Mouse (Mus musculus) intestine, embryonic 14.5 days (tissue): ENCODE data around the gene Gm11985. TPM values are rescaled to one million over a fixed set of nuclear protein-coding genes. Genes with fewer than 3 reads are reported as not detected.
A peak's percentile ranks its signal among the peaks of the same experiment; 100 is the strongest.

ENCODE experiments used
- ATAC-seq: fragments of 200-750 bp; cut with Nextera tagmentation; replicated peaks from 2 replicates; pipeline ENCODE4 v1.8.0; 2017; ENCODE audit warnings: low read depth, moderate number of reproducible peaks, moderate TSS enrichment, moderate library complexity; ENCODE audit not compliant: low FRiP score, low TSS enrichment
- DNase-seq: peaks from one replicate; pipeline ENCODE4 v3.0.0-alpha.2; 2018; ENCODE audit warnings: low spot score
- H3K27ac ChIP-seq: fragments of 300-500 bp; sonication (generic); 2 replicates; pipeline ENCODE4 v1.5.1; 2014; ENCODE audit warnings: low read depth, mild to moderate bottlenecking, control low read depth
- H3K27me3 ChIP-seq: fragments of 300-500 bp; sonication (generic); replicated peaks from 2 replicates; pipeline ENCODE4 v1.6.1; 2014; ENCODE audit warnings: low read length, control low read depth; ENCODE audit not compliant: control insufficient read depth, insufficient read depth
- H3K36me3 ChIP-seq: fragments of 300-500 bp; sonication (generic); 2 replicates; pipeline ENCODE4 v1.6.1; 2014; ENCODE audit warnings: low read length, control low read depth; ENCODE audit not compliant: control insufficient read depth, insufficient read depth
- H3K4me1 ChIP-seq: fragments of 300-500 bp; sonication (generic); replicated peaks from 2 replicates; pipeline ENCODE4 v1.6.1; 2014; ENCODE audit warnings: low read length, control low read depth, mixed read lengths; ENCODE audit not compliant: control insufficient read depth, insufficient read depth
- H3K4me2 ChIP-seq: fragments of 300-500 bp; sonication (generic); 2 replicates; pipeline ENCODE4 v1.6.1; 2014; ENCODE audit warnings: low read length
- H3K4me3 ChIP-seq: fragments of 300-500 bp; sonication (generic); 2 replicates; pipeline ENCODE4 v1.5.1; 2014; ENCODE audit warnings: low read depth, low read length, control low read depth, mixed read lengths
- H3K9ac ChIP-seq: fragments of 300-500 bp; sonication (generic); 2 replicates; pipeline ENCODE4 v1.6.1; 2014; ENCODE audit warnings: mild to moderate bottlenecking, low read length
- H3K9me3 ChIP-seq: fragments of 300-500 bp; sonication (generic); 2 replicates; pipeline ENCODE4 v1.6.1; 2016; ENCODE audit warnings: low read length, control low read depth; ENCODE audit not compliant: control insufficient read depth
- WGBS: fragments of 180-500 bp; shearing (Covaris S2); extraction: QIAGEN DNeasy Blood & Tissue Kit; methylation state at CpG from one replicate; pipeline ENCODE4 v1.1.7; 2014; 5-methylcytosine and 5-hydroxymethylcytosine counted together
- polyA plus RNA-seq: library from polyadenylated mRNA; unstranded; fragments of >200 nt; fragmentation: Nextera tagmentation; extraction: Ambion mirVana; gene quantifications from 2 replicates; pipeline ENCODE4 v1.2.1, GENCODE M21; 2014

The Gm11985 gene
- polyA plus RNA-seq, 1 experiment from 2014 or later, result not detected

DNA sequence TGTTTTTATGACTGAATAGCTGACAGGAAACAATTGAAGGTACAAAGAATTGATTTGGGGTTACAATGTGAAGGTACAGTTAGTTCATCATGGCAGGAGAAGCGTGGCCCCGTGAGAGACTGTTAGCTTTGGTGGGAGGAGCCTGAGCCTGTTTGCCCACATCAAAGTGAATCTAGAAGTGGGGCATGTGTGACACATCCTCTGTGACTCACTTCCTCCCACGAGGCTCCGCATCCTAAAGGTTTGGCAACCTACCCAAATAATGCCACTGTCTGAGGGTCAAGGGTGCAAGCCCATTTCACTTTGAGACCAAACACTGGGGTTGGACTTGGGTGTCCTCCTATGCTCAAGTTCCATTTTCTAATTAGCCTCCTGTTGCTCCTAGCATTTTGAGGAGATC lies 43.1 kb downstream of the Gm11985 start:
- Histone ChIP-seq H3K4me1 (peaks cover 6% of the 10 kb centered on the region), H3K4me2 (no peak overlapping the region), H3K9me3 (no peaks in the 10 kb centered on the region), H3K4me3 (no peak overlapping the region), H3K27ac (no peak overlapping the region), H3K9ac (no peak overlapping the region), H3K36me3 (no peaks in the 10 kb centered on the region), H3K27me3 (no peaks in the 10 kb centered on the region)
- ATAC-seq (no peak), DNase-seq (no peak)
- 71% methylated on average over 4 of the region's 4 CpGs for WGBS

DNA sequence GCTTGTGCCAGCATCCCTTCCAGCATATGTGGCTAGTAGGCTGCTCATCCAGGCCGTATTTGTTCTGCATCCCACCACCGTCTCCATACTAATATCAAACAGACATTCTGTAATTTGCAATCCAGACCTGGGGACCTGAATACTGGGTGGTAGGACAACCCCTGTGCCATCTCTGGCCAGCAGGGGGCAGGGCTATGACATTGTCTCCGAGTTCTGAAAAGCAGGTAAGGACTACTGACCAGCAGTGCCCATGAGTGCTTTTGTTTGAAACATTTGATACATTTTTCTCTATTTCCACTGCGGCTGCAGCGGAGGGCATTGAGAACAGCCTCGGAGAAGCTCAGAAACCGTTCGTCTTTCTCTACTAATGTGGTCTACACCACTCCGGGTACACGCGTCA lies 44.0 kb downstream of the Gm11985 start:
- Histone ChIP-seq H3K4me1 (peaks cover 6% of the 10 kb centered on the region), H3K4me2 (no peak overlapping the region), H3K27ac (no peak overlapping the region), H3K4me3 (no peak overlapping the region), H3K36me3 (no peaks in the 10 kb centered on the region), H3K27me3 (no peaks in the 10 kb centered on the region), H3K9ac (no peak overlapping the region), H3K9me3 (no peaks in the 10 kb centered on the region)
- DNase-seq, result no peak
- WGBS, result 85% methylated on average over 11 of the region's 11 CpGs
- ATAC-seq, result no peak

- WGBS, result 41% methylated on average over 3 of the region's 3 CpGs
Observed at GRCm38 (mm10) chr11:7142725-7143124, 45.6 kb downstream of the Gm11985 start.

DNA sequence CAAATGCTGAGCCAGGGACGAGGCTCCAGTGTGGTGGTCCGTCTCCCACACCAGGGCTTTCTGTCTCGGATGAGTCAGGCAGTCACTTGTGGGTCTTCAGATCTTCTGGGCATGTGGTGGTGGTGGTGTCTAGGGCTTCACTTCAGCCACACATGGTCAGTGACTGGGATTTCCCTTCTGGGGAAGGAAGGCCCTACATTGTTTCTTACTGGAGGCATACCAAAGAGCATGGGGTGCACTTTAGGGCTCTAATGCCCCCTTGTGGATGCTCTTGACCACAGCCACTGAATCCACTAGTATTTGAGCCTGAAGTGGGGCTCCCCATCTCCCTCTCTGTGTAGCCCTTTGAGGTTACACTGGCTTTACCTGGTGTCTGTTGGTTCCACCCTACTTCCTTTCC lies 47.9 kb downstream of the Gm11985 start:
- H3K36me3 ChIP-seq, result no peaks in the 10 kb centered on the region
- H3K4me3 ChIP-seq, result no peak overlapping the region
- ATAC-seq (no peak), DNase-seq (no peak)
- WGBS, result 96% methylated on average over 3 of the region's 3 CpGs
- H3K9ac ChIP-seq, result no peak overlapping the region
- no peaks in the 10 kb centered on the region for H3K27me3 ChIP-seq
- H3K9me3 ChIP-seq, result no peaks in the 10 kb centered on the region
- H3K27ac ChIP-seq, result no peak overlapping the region
- no peak overlapping the region for H3K4me2 ChIP-seq
- peaks cover 6% of the 10 kb centered on the region for H3K4me1 ChIP-seq

More at GRCm38 (mm10) chr11:7142725-7143124, 45.6 kb downstream of the Gm11985 start:
- no peak overlapping the region for H3K9ac ChIP-seq
- no peak overlapping the region for H3K4me2 ChIP-seq
- H3K27ac ChIP-seq, result peak overlapping the region; percentile 27; the same call in 1 of the 2 replicates
- DNase-seq, result peak; percentile 63
- no peak overlapping the region for H3K4me3 ChIP-seq
- H3K4me1 ChIP-seq, result peaks cover 6% of the 10 kb centered on the region
- H3K27me3 ChIP-seq, result no peaks in the 10 kb centered on the region
- H3K36me3 ChIP-seq, result no peaks in the 10 kb centered on the region
- peak; percentile 63 for ATAC-seq
- H3K9me3 ChIP-seq, result no peaks in the 10 kb centered on the region

DNA sequence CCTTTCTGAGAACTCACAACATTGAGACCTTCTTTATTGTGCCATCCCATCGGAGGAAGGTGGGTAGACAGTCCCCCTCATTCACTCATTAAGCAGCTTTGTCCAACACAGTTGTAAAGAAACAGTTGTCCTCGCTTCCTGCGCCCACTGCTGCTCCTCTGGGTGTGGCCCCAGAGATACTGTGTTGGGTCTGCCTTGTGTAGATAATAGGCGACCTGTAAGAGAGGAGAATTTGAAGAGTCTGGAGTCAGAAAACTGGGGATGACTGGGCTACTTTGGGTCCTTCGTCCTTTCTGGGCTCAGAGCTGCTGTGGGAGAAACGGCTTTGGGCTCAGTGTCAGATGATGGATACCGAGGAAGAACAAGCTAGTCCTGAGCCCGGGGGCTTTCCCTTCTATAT lies 50.0 kb downstream of the Gm11985 start:
- Histone ChIP-seq H3K4me3 (no peak overlapping the region), H3K9ac (no peak overlapping the region), H3K4me1 (peaks cover 6% of the 10 kb centered on the region), H3K36me3 (no peaks in the 10 kb centered on the region), H3K27ac (no peak overlapping the region), H3K4me2 (no peak overlapping the region), H3K9me3 (no peaks in the 10 kb centered on the region), H3K27me3 (no peaks in the 10 kb centered on the region)
- no peak for DNase-seq
- WGBS, result 89% methylated on average over 8 of the region's 8 CpGs
- ATAC-seq, result no peak

GRCm38 (mm10) chr11:7136246-7136855 lies 52.0 kb downstream of the Gm11985 start:
- no peak for DNase-seq
- Histone ChIP-seq H3K36me3 (no peaks in the 10 kb centered on the region), H3K4me1 (no peaks in the 10 kb centered on the region), H3K4me3 (no peak overlapping the region), H3K27ac (no peak overlapping the region), H3K9ac (no peak overlapping the region), H3K27me3 (no peaks in the 10 kb centered on the region), H3K4me2 (no peak overlapping the region), H3K9me3 (no peaks in the 10 kb centered on the region)
- 86% methylated on average over 5 of the region's 5 CpGs for WGBS
- peak; percentile 58 for ATAC-seq

- ATAC-seq, result no peak
- no peaks in the 10 kb centered on the region for H3K4me1 ChIP-seq
- no peaks in the 10 kb centered on the region for H3K9me3 ChIP-seq
- DNase-seq, result no peak
- H3K27ac ChIP-seq, result no peak overlapping the region
- H3K9ac ChIP-seq, result no peak overlapping the region
- H3K4me2 ChIP-seq, result no peak overlapping the region
- no peak overlapping the region for H3K4me3 ChIP-seq
- 87% methylated on average over 9 of the region's 9 CpGs for WGBS
- H3K27me3 ChIP-seq, result no peaks in the 10 kb centered on the region
- H3K36me3 ChIP-seq, result no peaks in the 10 kb centered on the region
Observed at GRCm38 (mm10) chr11:7135763-7136162, 52.6 kb downstream of the Gm11985 start.

DNA sequence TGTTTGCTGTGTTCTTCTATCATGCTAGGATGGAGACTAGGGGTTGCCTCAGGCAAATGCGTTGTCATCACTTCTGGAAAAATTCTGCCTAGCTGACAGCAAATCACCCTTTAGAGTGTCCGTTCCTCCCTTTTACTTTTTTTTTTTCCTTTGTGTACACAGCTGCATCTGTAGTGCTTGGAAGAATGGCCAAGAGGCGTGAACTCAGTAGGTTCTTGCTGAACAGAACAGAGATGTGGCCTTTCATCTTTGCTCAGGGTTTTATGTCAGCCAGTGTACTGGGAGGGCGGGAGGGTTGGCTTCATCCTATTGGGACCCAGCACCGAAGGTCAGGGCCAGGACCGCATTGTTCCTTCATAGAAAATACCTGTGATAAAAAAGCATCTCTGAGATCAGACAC lies 53.1 kb downstream of the Gm11985 start:
- H3K4me3 ChIP-seq, result no peak overlapping the region
- no peak overlapping the region for H3K9ac ChIP-seq
- H3K36me3 ChIP-seq, result no peaks in the 10 kb centered on the region
- no peaks in the 10 kb centered on the region for H3K9me3 ChIP-seq
- no peaks in the 10 kb centered on the region for H3K27me3 ChIP-seq
- 74% methylated on average over 6 of the region's 6 CpGs for WGBS
- no peaks in the 10 kb centered on the region for H3K4me1 ChIP-seq
- H3K4me2 ChIP-seq, result no peak overlapping the region
- DNase-seq (no peak), ATAC-seq (no peak)
- no peak overlapping the region for H3K27ac ChIP-seq

- WGBS, result 74% methylated on average over 5 of the region's 5 CpGs
- DNase-seq, result no peak
Observed at GRCm38 (mm10) chr11:7134319-7134718, 54.0 kb downstream of the Gm11985 start.

More at GRCm38 (mm10) chr11:7134319-7134718, 54.0 kb downstream of the Gm11985 start:
- Histone ChIP-seq H3K9me3 (no peaks in the 10 kb centered on the region), H3K4me3 (no peak overlapping the region), H3K27me3 (no peaks in the 10 kb centered on the region), H3K27ac (no peak overlapping the region), H3K9ac (no peak overlapping the region), H3K36me3 (no peaks in the 10 kb centered on the region), H3K4me2 (no peak overlapping the region), H3K4me1 (0 out of 2 replicates have a peak, but pooled peaks cover 3% of the 10 kb centered on the region)
- ATAC-seq, result no peak
